Mouse (Mus musculus) forebrain, postnatal 0 days (tissue): ENCODE measurements around the gene Slc35b1. TPM values are rescaled to one million over a fixed set of nuclear protein-coding genes. Genes with fewer than 3 reads are reported as not detected.

ENCODE experiments used
- ATAC-seq: fragments of 200-750 bp; cut with Nextera tagmentation; 2 replicates; pipeline ENCODE4 v1.8.0; 2017; ENCODE audit warnings: mild to moderate bottlenecking, moderate library complexity
- DNase-seq: peaks from one replicate; pipeline ENCODE4 v3.0.0-alpha.2; 2015
- H3K27ac ChIP-seq: fragments of 300-500 bp; sonication (generic); 2 replicates; pipeline ENCODE4 v1.5.1; 2014; ENCODE audit warnings: low read depth, mild to moderate bottlenecking, antibody characterized with exemption, low read length, moderate library complexity, mixed read lengths
- H3K27me3 ChIP-seq: fragments of 300-500 bp; sonication (generic); 2 replicates; pipeline ENCODE4 v1.6.1; 2014; ENCODE audit warnings: mild to moderate bottlenecking, low read length, mixed read lengths; ENCODE audit not compliant: insufficient read depth
- H3K36me3 ChIP-seq: fragments of 300-500 bp; sonication (generic); 2 replicates; pipeline ENCODE4 v1.6.1; 2014; ENCODE audit warnings: mild to moderate bottlenecking, moderate library complexity; ENCODE audit not compliant: insufficient read depth
- H3K4me1 ChIP-seq: fragments of 300-500 bp; sonication (generic); 2 replicates; pipeline ENCODE4 v1.6.1; 2014; ENCODE audit warnings: antibody characterized with exemption; ENCODE audit not compliant: insufficient read depth
- H3K4me2 ChIP-seq: fragments of 300-500 bp; sonication (generic); 2 replicates; pipeline ENCODE4 v1.6.1; 2014; ENCODE audit warnings: low read depth, mild to moderate bottlenecking, moderate library complexity
- H3K4me3 ChIP-seq: fragments of 300-500 bp; sonication (generic); 2 replicates; pipeline ENCODE4 v1.5.1; 2014; ENCODE audit warnings: low read depth, low read length, mixed read lengths
- H3K9ac ChIP-seq: fragments of 300-500 bp; sonication (generic); 2 replicates; pipeline ENCODE4 v1.6.1; 2014; ENCODE audit warnings: mild to moderate bottlenecking
- H3K9me3 ChIP-seq: fragments of 300-500 bp; sonication (generic); 2 replicates; pipeline ENCODE4 v1.6.1; 2016; ENCODE audit warnings: low read length
- CTCF ChIP-seq: sonication (generic); IDR thresholded peaks from 2 replicates; pipeline ENCODE4 v1.5.1; 2016; ENCODE audit warnings: antibody characterized with exemption, control low read depth, low read depth
- WGBS: fragments of 180-500 bp; shearing (Covaris S2); extraction: QIAGEN DNeasy Blood & Tissue Kit; methylation state at CpG from one replicate; pipeline ENCODE4 v1.1.7; 2014; 5-methylcytosine and 5-hydroxymethylcytosine counted together
- polyA plus RNA-seq: library from polyadenylated mRNA; unstranded; fragments of >200 nt; fragmentation: Nextera tagmentation; extraction: Ambion mirVana; gene quantifications from 2 replicates; pipeline ENCODE4 v1.2.1, GENCODE M21; 2015
- total RNA-seq: library from RNA; depleted of rRNA; stranded (reverse); fragments of >200 nt; gene quantifications from 2 replicates; pipeline ENCODE4 v1.2.3, GENCODE M21; 2014

The Slc35b1 gene
- total and polyA plus RNA-seq, 2 experiments from 2014 or later: 109 to 160 TPM

- no peak for ATAC-seq
- H3K27ac ChIP-seq: no peak overlapping the region
- H3K9me3 ChIP-seq: no peaks in the 10 kb centered on the region
- no peak for DNase-seq
- H3K9ac ChIP-seq: no peak overlapping the region
- no peaks in the 10 kb centered on the region for H3K4me1 ChIP-seq
- no peak for TF ChIP-seq CTCF
- no peak overlapping the region for H3K4me3 ChIP-seq
- no peaks in the 10 kb centered on the region for H3K27me3 ChIP-seq
- no peaks in the 10 kb centered on the region for H3K36me3 ChIP-seq
- H3K4me2 ChIP-seq: no peak overlapping the region
- WGBS: 39% methylated on average over 5 of the region's 5 CpGs
Measured at GRCm38 (mm10) chr11:95340664-95341063, 43.8 kb upstream of the Slc35b1 start.

- 71% methylated on average over 4 of the region's 4 CpGs for WGBS
- no peaks in the 10 kb centered on the region for H3K36me3 ChIP-seq
- no peak for DNase-seq
- no peak overlapping the region for H3K27ac ChIP-seq
- ATAC-seq: no peak
- no peak overlapping the region for H3K4me3 ChIP-seq
- H3K9ac ChIP-seq: no peak overlapping the region
- no peaks in the 10 kb centered on the region for H3K9me3 ChIP-seq
- TF ChIP-seq CTCF: no peak
- no peak overlapping the region for H3K4me2 ChIP-seq
- no peaks in the 10 kb centered on the region for H3K4me1 ChIP-seq
- no peaks in the 10 kb centered on the region for H3K27me3 ChIP-seq
Measured at GRCm38 (mm10) chr11:95343180-95343579, 41.3 kb upstream of the Slc35b1 start.

- Histone ChIP-seq H3K9me3 (no peaks in the 10 kb centered on the region), H3K4me3 (no peak overlapping the region), H3K4me2 (no peak overlapping the region), H3K4me1 (no peaks in the 10 kb centered on the region), H3K9ac (no peak overlapping the region), H3K27ac (no peak overlapping the region), H3K27me3 (no peaks in the 10 kb centered on the region), H3K36me3 (no peaks in the 10 kb centered on the region)
- whole genome bisulfite sequencing: 76% methylated on average over 2 of the region's 2 CpGs
- ATAC-seq: no peak
- no peak for DNase-seq
- TF ChIP-seq CTCF: no peak
Measured at GRCm38 (mm10) chr11:95344181-95344580, 40.3 kb upstream of the Slc35b1 start.

- WGBS: 63% methylated on average over 6 of the region's 6 CpGs
Measured at GRCm38 (mm10) chr11:95350289-95350688, 34.2 kb upstream of the Slc35b1 start.

GRCm38 (mm10) chr11:95350960-95351359 is 33.5 kb upstream of the Slc35b1 start:
- Histone ChIP-seq H3K27me3 (no peaks in the 10 kb centered on the region), H3K4me3 (no peak overlapping the region)

More at GRCm38 (mm10) chr11:95350289-95350688, 34.2 kb upstream of the Slc35b1 start:
- no peak overlapping the region for H3K9ac ChIP-seq
- H3K4me2 ChIP-seq: no peak overlapping the region
- ATAC-seq (no peak), DNase-seq (no peak)
- H3K4me3 ChIP-seq: no peak overlapping the region
- no peaks in the 10 kb centered on the region for H3K36me3 ChIP-seq
- H3K27ac ChIP-seq: no peak overlapping the region
- H3K4me1 ChIP-seq: no peaks in the 10 kb centered on the region
- TF ChIP-seq CTCF: no peak
- no peaks in the 10 kb centered on the region for H3K9me3 ChIP-seq
- H3K27me3 ChIP-seq: no peaks in the 10 kb centered on the region

GRCm38 (mm10) chr11:95352686-95353085 is 31.8 kb upstream of the Slc35b1 start:
- H3K4me3 ChIP-seq: no peak overlapping the region
- H3K4me2 ChIP-seq: no peak overlapping the region
- no peaks in the 10 kb centered on the region for H3K27me3 ChIP-seq
- no peak overlapping the region for H3K9ac ChIP-seq
- no peaks in the 10 kb centered on the region for H3K4me1 ChIP-seq
- ATAC-seq (no peak), DNase-seq (no peak)
- whole genome bisulfite sequencing: 84% methylated on average over 2 of the region's 2 CpGs
- no peaks in the 10 kb centered on the region for H3K9me3 ChIP-seq
- H3K36me3 ChIP-seq: no peaks in the 10 kb centered on the region
- TF ChIP-seq CTCF: no peak
- H3K27ac ChIP-seq: no peak overlapping the region

More at GRCm38 (mm10) chr11:95350960-95351359, 33.5 kb upstream of the Slc35b1 start:
- Histone ChIP-seq H3K4me2 (no peak overlapping the region), H3K36me3 (no peaks in the 10 kb centered on the region), H3K27ac (no peak overlapping the region), H3K4me1 (no peaks in the 10 kb centered on the region), H3K9ac (no peak overlapping the region), H3K9me3 (no peaks in the 10 kb centered on the region)
- ATAC-seq (no peak), DNase-seq (no peak)
- WGBS: 93% methylated on average over 3 of the region's 3 CpGs
- no peak for TF ChIP-seq CTCF

- ATAC-seq (no peak), DNase-seq (no peak)
- Histone ChIP-seq H3K4me3 (no peak overlapping the region), H3K9ac (no peak overlapping the region), H3K4me1 (no peaks in the 10 kb centered on the region), H3K36me3 (no peaks in the 10 kb centered on the region), H3K27me3 (no peaks in the 10 kb centered on the region), H3K4me2 (no peak overlapping the region), H3K9me3 (no peaks in the 10 kb centered on the region), H3K27ac (no peak overlapping the region)
- no peak for TF ChIP-seq CTCF
- 80% methylated on average over 9 of the region's 9 CpGs for WGBS
Measured at GRCm38 (mm10) chr11:95353226-95353625, 31.3 kb upstream of the Slc35b1 start.
